Mouse (Mus musculus) kidney, embryonic 14.5 days (tissue): ENCODE results near the gene Dtymk. TPM values are rescaled to one million over a fixed set of nuclear protein-coding genes. Genes with fewer than 3 reads are reported as not detected.
"Not testable (repeated sequence)": the region's sequence is repeated elsewhere in the genome, so short reads cannot be mapped to it uniquely, and the experiment has no call there.

ENCODE experiments used
- ATAC-seq: fragments of 200-750 bp; cut with Nextera tagmentation; 2 replicates; pipeline ENCODE4 v1.8.0; 2017; ENCODE audit warnings: moderate number of reproducible peaks, mild to moderate bottlenecking, moderate TSS enrichment, moderate library complexity; ENCODE audit not compliant: low FRiP score, low TSS enrichment
- H3K27ac ChIP-seq: fragments of 300-500 bp; sonication (generic); 2 replicates; pipeline ENCODE4 v1.5.1; 2014; ENCODE audit warnings: low read depth, mild to moderate bottlenecking, low read length, moderate library complexity, mixed read lengths
- H3K27me3 ChIP-seq: fragments of 300-500 bp; sonication (generic); 2 replicates; pipeline ENCODE4 v1.6.1; 2014; ENCODE audit warnings: mild to moderate bottlenecking, low read length; ENCODE audit not compliant: control insufficient read depth, insufficient read depth
- H3K36me3 ChIP-seq: fragments of 300-500 bp; sonication (generic); 2 replicates; pipeline ENCODE4 v1.6.1; 2014; ENCODE audit warnings: low read length, mixed read lengths; ENCODE audit not compliant: control insufficient read depth, insufficient read depth
- H3K4me1 ChIP-seq: fragments of 300-500 bp; sonication (generic); 2 replicates; pipeline ENCODE4 v1.6.1; 2014; ENCODE audit warnings: low read length, mixed read lengths; ENCODE audit not compliant: control insufficient read depth, insufficient read depth
- H3K4me2 ChIP-seq: fragments of 300-500 bp; sonication (generic); replicated peaks from 2 replicates; pipeline ENCODE4 v1.6.1; 2014; ENCODE audit warnings: low read depth, mild to moderate bottlenecking, low read length
- H3K4me3 ChIP-seq: fragments of 300-500 bp; sonication (generic); 2 replicates; pipeline ENCODE4 v1.5.1; 2014; ENCODE audit warnings: mild to moderate bottlenecking, low read length
- H3K9ac ChIP-seq: fragments of 300-500 bp; sonication (generic); 2 replicates; pipeline ENCODE4 v1.6.1; 2014; ENCODE audit warnings: low read depth, mild to moderate bottlenecking, low read length, moderate library complexity
- H3K9me3 ChIP-seq: fragments of 300-500 bp; sonication (generic); 2 replicates; pipeline ENCODE4 v1.6.1; 2016; ENCODE audit warnings: low read length; ENCODE audit not compliant: control insufficient read depth
- WGBS: fragments of 180-500 bp; shearing (Covaris S2); extraction: QIAGEN DNeasy Blood & Tissue Kit; methylation state at CpG from one replicate; pipeline ENCODE4 v1.1.7; 2014; 5-methylcytosine and 5-hydroxymethylcytosine counted together
- polyA plus RNA-seq: library from polyadenylated mRNA; unstranded; fragments of >200 nt; fragmentation: Nextera tagmentation; extraction: Ambion mirVana; gene quantifications from 2 replicates; pipeline ENCODE4 v1.2.1, GENCODE M21; 2014

Gene Dtymk
- polyA plus RNA-seq, 1 experiment from 2014 or later = 287 TPM

DNA sequence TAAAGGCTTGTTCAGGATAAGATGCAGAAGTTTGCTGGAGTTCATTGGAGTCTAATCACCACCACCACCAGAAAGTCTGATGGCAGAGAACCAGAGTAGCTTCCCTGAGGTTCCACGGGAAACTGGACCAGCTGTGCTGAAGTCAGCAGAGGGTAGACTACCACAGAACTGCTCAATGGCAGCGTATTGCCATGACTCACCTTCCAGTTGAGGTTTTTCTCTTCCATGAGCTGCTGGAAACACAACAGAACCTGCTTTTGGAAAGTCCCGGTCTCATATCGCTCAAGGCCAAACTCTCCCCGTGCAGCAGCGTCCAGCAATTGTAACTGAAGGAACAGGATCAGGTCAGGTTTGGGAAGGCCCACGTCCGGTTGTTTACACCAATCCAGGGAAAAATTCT, 7.2 kb downstream of the Dtymk start:
- Histone ChIP-seq H3K36me3 (peaks cover 70% of the 10 kb centered on the region), H3K27ac (no peak overlapping the region), H3K9me3 (no peaks in the 10 kb centered on the region), H3K4me3 (no peak overlapping the region), H3K4me1 (no peaks in the 10 kb centered on the region), H3K9ac (no peak overlapping the region), H3K27me3 (no peaks in the 10 kb centered on the region), H3K4me2 (no peak overlapping the region)
- no peak for ATAC-seq
- 94% methylated on average over 8 of the region's 8 CpGs for WGBS

DNA sequence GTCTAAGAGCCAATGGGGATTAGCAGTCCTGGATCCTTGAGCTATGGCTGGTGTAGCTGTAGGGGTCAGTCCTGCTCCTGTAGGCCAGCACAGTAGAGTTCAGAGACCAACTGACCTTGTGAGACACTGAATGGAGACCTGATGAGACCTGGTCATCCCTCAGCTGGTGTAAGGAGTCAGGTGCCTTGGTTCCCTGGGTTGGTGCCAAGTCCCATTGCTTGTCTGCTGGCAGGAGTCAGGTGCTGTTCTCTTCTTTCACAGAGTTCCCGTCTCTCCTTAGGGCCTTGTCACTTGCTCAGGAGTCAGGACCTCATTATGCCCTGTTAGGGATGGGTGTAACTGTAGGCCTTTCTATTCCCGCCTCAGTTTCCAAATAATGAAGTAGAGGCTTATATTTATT, 14.8 kb downstream of the Dtymk start:
- H3K4me1 ChIP-seq = no peaks in the 10 kb centered on the region
- no peak for ATAC-seq
- no peak overlapping the region for H3K4me3 ChIP-seq
- WGBS = 86% methylated on average over 2 of the region's 2 CpGs
- no peak overlapping the region for H3K4me2 ChIP-seq
- no peaks in the 10 kb centered on the region for H3K9me3 ChIP-seq
- H3K27ac ChIP-seq = no peak overlapping the region
- no peak overlapping the region for H3K9ac ChIP-seq
- no peaks in the 10 kb centered on the region for H3K27me3 ChIP-seq
- H3K36me3 ChIP-seq = peaks cover 81% of the 10 kb centered on the region

DNA sequence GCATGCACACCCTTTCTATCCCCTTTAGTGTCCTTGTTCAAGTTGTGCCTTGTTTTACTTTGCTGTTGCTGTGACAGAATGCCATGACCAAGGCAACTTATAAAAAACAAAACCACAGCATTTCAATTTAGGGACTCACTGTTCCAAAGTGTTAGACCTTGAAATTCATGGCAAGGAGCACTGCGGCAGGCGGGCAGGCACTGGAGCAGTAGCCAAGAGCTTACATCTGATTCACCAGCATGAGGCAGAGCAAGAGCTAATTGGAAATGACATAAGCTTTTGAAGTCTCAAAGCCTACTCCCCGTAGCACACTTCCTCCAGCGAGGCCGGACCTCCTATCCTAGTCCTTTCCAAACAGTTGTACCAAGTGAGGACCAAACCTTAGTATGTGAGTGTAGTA, 25.0 kb downstream of the Dtymk start:
- no peak for ATAC-seq
- Histone ChIP-seq H3K36me3 (peaks cover 81% of the 10 kb centered on the region), H3K4me1 (no peaks in the 10 kb centered on the region), H3K9ac (no peak overlapping the region), H3K4me3 (no peak overlapping the region), H3K9me3 (no peaks in the 10 kb centered on the region), H3K4me2 (no peak overlapping the region), H3K27ac (no peak overlapping the region), H3K27me3 (no peaks in the 10 kb centered on the region)
- 91% methylated on average over 5 of the region's 5 CpGs for WGBS

DNA sequence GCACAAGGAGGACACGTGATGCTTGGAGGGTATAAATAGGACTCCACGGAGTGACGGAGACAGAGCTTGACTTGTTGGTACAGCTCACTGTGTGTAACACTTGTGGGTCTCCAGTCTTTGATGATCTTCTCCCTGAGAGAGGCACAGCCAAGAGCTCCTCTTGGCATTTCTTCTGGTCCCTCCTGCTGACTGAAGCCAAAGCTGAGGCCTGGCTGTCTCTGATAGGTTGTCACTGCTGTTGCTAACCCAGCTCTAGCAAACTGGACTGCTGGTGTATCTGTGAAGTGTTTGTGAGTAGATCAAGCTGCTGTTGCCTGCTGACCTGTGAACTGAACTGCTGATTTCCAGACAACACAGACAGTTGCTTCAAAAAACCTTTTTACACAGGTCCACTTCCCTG, 31.8 kb downstream of the Dtymk start:
- 97% methylated on average over 3 of the region's 3 CpGs for WGBS
- no peak for ATAC-seq
- no peaks in the 10 kb centered on the region for H3K27me3 ChIP-seq
- no peak overlapping the region for H3K4me2 ChIP-seq
- H3K9ac ChIP-seq = no peak overlapping the region
- H3K9me3 ChIP-seq = no peaks in the 10 kb centered on the region
- no peak overlapping the region for H3K27ac ChIP-seq
- H3K4me3 ChIP-seq = no peak overlapping the region
- no peaks in the 10 kb centered on the region for H3K4me1 ChIP-seq
- H3K36me3 ChIP-seq = peaks cover 34% of the 10 kb centered on the region

DNA sequence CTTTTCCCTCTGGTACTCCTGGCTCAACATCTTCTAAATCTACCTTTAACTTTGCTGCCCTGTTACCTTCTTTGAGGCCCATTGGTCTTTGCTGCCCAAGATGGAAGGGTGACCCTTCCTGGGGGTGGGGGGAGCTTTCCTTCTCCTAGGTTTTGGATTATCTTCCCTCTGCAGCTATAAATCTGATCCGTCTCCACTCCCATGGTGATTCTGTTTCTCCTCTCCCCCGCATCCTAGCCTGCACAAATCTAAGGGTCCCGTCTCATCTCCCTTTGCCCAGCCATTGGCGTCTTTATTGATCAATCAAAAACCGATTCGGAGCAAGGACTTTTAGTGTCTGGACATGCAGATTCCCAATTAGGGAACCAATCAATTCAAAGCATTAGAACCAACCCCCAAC, 34.1 kb downstream of the Dtymk start:
- Histone ChIP-seq H3K4me2 (no peak overlapping the region), H3K27me3 (no peaks in the 10 kb centered on the region), H3K4me3 (no peak overlapping the region), H3K27ac (no peak overlapping the region), H3K36me3 (peaks cover 12% of the 10 kb centered on the region; the same call in 1 of the 2 replicates), H3K4me1 (no peaks in the 10 kb centered on the region), H3K9me3 (no peaks in the 10 kb centered on the region), H3K9ac (no peak overlapping the region)
- 45% methylated on average over 6 of the region's 6 CpGs for WGBS
- peak; percentile 79 for ATAC-seq

DNA sequence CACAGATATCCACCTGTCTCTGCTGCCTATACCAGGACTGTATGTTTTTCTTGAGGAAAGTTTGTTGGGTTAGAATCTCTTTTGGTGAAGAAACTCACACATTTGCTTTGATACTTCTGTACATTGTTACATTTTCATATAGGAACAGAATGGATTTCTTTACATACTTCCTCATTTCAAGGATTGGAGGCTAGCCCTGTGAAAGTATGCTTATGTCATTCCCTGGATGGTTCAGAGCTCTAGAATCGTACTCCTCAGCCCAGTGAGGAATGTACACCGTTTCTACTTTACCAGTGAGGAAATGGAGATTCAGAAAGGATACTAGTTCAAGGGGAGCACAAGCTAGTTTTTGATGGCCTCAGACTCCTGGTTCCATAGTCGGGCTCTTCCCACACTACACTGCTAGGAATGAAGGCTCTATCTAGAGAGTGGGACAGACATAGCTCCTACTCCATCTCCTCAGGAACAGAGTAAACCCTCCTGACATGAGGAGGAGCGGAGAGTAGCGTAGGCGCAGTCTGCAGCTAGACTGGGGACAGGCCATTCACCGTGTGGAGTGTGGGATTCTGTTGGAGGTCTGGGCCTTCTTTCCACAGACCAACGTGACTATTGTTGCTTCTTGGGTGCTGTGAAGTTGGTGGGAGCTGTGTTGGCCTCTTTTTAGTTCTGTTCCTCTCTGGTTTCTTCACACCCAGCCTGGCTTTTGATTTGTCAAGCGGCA, 36.7 kb downstream of the Dtymk start:
- peaks cover 11% of the 10 kb centered on the region; the same call in 1 of the 2 replicates for H3K36me3 ChIP-seq
- 93% methylated on average over 9 of the region's 9 CpGs for WGBS
- H3K4me3 ChIP-seq = no peak overlapping the region
- no peak for ATAC-seq
- H3K4me1 ChIP-seq = no peaks in the 10 kb centered on the region
- H3K9me3 ChIP-seq = no peaks in the 10 kb centered on the region
- H3K9ac ChIP-seq = no peak overlapping the region
- no peak overlapping the region for H3K27ac ChIP-seq
- H3K27me3 ChIP-seq = no peaks in the 10 kb centered on the region
- H3K4me2 ChIP-seq = no peak overlapping the region

DNA sequence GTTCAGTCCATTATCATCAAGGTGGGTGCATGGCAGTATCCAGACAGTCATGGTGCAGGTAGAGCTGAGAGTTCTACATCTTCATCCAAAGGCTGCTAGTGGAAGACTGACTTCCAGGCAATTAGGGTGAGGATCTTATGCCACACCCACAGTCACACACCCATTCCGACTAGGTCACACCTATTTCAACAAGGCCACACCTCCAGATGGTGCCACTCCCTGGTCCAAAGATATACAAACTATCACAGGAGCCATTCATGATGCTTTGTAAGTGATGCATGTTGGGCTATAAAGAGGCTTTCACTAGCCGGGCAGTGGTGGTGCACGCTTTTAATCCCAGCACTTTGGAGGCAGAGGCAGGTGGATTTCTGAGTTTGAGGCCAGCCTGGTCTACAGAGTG, 38.2 kb downstream of the Dtymk start:
- 88% methylated on average over 3 of the region's 3 CpGs for WGBS
- H3K36me3 ChIP-seq, ATAC-seq, H3K4me1 ChIP-seq, H3K27ac ChIP-seq, H3K9me3 ChIP-seq, H3K27me3 ChIP-seq, H3K4me3 ChIP-seq, H3K4me2 ChIP-seq, H3K9ac ChIP-seq: not testable (repeated sequence)

DNA sequence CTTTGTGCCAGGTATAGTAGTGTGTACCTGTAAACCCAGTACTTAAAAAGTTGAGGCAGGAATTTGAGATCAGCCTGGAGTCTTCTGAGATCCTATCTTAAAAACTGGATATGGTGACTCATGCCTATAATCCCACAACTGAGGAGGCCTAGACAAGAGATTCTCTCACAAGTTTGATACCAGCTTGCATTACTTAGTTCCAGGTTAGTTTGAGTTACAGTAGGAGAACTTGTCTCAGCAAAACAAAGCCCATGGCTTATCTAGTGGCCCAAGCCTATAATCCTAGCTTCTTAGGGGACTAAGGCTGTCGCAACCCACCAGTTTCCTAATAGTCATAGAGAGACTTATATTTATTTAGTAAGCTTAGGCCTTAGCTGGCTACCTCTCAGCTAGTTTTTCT, 41.7 kb downstream of the Dtymk start:
- H3K4me1 ChIP-seq = no peaks in the 10 kb centered on the region; the same call in 1 of the 2 replicates
- no peak overlapping the region for H3K4me3 ChIP-seq
- no peak overlapping the region for H3K4me2 ChIP-seq
- H3K36me3 ChIP-seq = no peaks in the 10 kb centered on the region
- ATAC-seq = no peak
- 100% methylated on average over 1 of the region's 1 CpGs for WGBS
- no peaks in the 10 kb centered on the region for H3K9me3 ChIP-seq
- no peak overlapping the region for H3K9ac ChIP-seq
- H3K27me3 ChIP-seq = no peaks in the 10 kb centered on the region
- no peak overlapping the region for H3K27ac ChIP-seq

DNA sequence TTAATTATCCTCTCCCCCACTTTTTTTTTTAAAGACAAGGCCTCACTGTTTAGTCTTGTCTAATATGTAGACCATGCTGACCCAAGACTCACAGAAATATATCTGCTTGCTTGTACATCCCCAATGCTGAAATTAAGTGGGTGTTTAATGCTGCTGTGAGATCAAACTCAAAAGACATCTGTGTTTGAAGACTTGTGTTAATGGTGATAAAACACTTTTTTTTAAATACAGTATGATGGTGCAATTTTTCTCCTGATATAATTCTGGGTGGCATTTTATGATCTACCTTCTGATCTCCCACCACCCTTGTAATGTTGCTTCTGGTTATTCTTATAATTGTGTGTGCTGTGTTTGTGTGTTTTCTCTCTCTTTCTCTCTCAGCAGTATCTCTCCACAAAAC, 45.6 kb downstream of the Dtymk start:
- no peaks in the 10 kb centered on the region for H3K36me3 ChIP-seq
- no peak overlapping the region for H3K9ac ChIP-seq
- no peak for ATAC-seq
- no peaks in the 10 kb centered on the region for H3K9me3 ChIP-seq
- H3K4me2 ChIP-seq = peak overlapping the region; percentile 52; the same call in 1 of the 2 replicates
- no peak overlapping the region for H3K27ac ChIP-seq
- H3K4me3 ChIP-seq = no peak overlapping the region
- H3K4me1 ChIP-seq = peaks cover 7% of the 10 kb centered on the region; the same call in 1 of the 2 replicates
- no peaks in the 10 kb centered on the region for H3K27me3 ChIP-seq
